Mouse (Mus musculus) small intestine, adult 2 months (tissue): ENCODE measurements around the gene Gm44965.

Experiments
- CTCF ChIP-seq: fragments of 200-500 bp; IDR thresholded peaks from 2 replicates; pipeline ENCODE4 v1.5.1; 2012; ENCODE audit warnings: low read depth, mild to moderate bottlenecking, control low read depth, inconsistent platforms, low read length, moderate library complexity, mixed read lengths; ENCODE audit not compliant: insufficient replicate concordance, insufficient read length; ENCODE audit errors: extremely low read depth
- POLR2A ChIP-seq: fragments of 200-500 bp; IDR thresholded peaks from 2 replicates; pipeline ENCODE4 v1.6.1; 2012; ENCODE audit warnings: low read depth, mild to moderate bottlenecking, control low read depth, inconsistent platforms, low read length, moderate library complexity

- TF ChIP-seq POLR2A, result no peak
- no peak for TF ChIP-seq CTCF
Observed at GRCm38 (mm10) chr6:48573280-48573679, 20.5 kb upstream of the Gm44965 start.
